Mouse (Mus musculus) left cerebral cortex, adult 2 months (tissue): ENCODE measurements at regions not wholly inside any gene's neighbourhood (a gene's known extent, or its start where the extent isn't known, plus 50 kb on each side); places are given as distances from the start of the nearest gene placed in this dataset.

Source experiments
- DNase-seq, 2 experiments: peaks; one replicate each; pipeline ENCODE4 v3.0.0; 2021 to 2022; ENCODE audit warnings: low spot score in 2 of 2, mixed read lengths in 1 of 2; ENCODE audit errors: extremely low spot score in 1 of 2
- H3K27ac ChIP-seq: fragments of 200-600 bp; 2 replicates; pipeline ENCODE4 v1.8.1; 2022
- H3K4me3 ChIP-seq: fragments of 200-600 bp; 2 replicates; pipeline ENCODE4 v1.8.1; 2022
- CTCF ChIP-seq: fragments of 200-600 bp; IDR thresholded peaks from 2 replicates; pipeline ENCODE4 v1.8.1; 2022; ENCODE audit warnings: antibody characterized with exemption, mild to moderate bottlenecking, moderate library complexity
- intact Hi-C: fragments of 180-260 bp; cut with DNase I; formaldehyde crosslinking; loops from one replicate; pipeline ENCODE4 v1.15.1; 2025

GRCm38 (mm10) chr10:122614720-122615119, 63.8 kb upstream of the Ppm1h start:
- intact Hi-C loops: no loop called here
- Histone ChIP-seq H3K4me3 (no peak overlapping the region), H3K27ac (no peak overlapping the region)
- no peak for DNase-seq
- TF ChIP-seq CTCF: no peak

GRCm38 (mm10) chr10:122615658-122616057, 62.9 kb upstream of the Ppm1h start:
- no peak for TF ChIP-seq CTCF
- no peak for DNase-seq
- intact Hi-C loops: no loop called here
- H3K4me3 ChIP-seq: no peak overlapping the region
- no peak overlapping the region for H3K27ac ChIP-seq

GRCm38 (mm10) chr10:122616385-122616784, 62.2 kb upstream of the Ppm1h start:
- no peak overlapping the region for H3K4me3 ChIP-seq
- TF ChIP-seq CTCF: no peak
- no peak for DNase-seq
- H3K27ac ChIP-seq: no peak overlapping the region
- intact Hi-C loops: no loop called here

DNA sequence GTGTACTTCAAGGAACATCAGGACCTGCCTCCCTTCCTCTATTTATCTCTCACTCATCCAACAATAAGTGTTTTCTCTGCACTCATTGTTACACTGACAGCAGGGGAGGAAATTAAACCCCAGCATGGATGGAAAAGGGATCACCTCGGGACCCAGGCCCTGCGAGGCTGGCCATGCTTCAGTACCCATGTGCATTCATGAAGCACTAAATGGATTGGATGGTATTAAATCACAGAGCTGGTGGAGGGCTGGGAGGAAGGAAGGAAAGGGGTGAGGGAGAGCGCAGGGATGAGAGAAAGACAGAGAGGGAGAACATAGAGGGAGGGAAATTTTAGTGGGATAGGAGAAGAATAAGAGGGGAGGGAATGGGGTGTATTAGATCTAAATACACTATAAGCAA, 59.7 kb upstream of the Ppm1h start:
- intact Hi-C loops: no loop called here

GRCm38 (mm10) chr10:122619406-122620116, 59.0 kb upstream of the Ppm1h start:
- no peak overlapping the region for H3K27ac ChIP-seq
- no peak for TF ChIP-seq CTCF
- no peak overlapping the region for H3K4me3 ChIP-seq
- intact Hi-C loops: no loop called here
- no peak for DNase-seq

More for the DNA sequence above, 59.7 kb upstream of the Ppm1h start:
- TF ChIP-seq CTCF: no peak
- H3K4me3 ChIP-seq: no peak overlapping the region
- H3K27ac ChIP-seq: no peak overlapping the region
- DNase-seq: no peak
